Mouse (Mus musculus): ENCODE measurements around the gene Gm45753. TPM values are rescaled to one million over a fixed set of nuclear protein-coding genes. Genes with fewer than 3 reads are reported as not detected.
"Not testable (repeated sequence)": the region's sequence is repeated elsewhere in the genome, so short reads cannot be mapped to it uniquely, and the experiment has no call there.

Gm45753 gene
- polyA plus RNA-seq, 2 experiments = not detected

DNA sequence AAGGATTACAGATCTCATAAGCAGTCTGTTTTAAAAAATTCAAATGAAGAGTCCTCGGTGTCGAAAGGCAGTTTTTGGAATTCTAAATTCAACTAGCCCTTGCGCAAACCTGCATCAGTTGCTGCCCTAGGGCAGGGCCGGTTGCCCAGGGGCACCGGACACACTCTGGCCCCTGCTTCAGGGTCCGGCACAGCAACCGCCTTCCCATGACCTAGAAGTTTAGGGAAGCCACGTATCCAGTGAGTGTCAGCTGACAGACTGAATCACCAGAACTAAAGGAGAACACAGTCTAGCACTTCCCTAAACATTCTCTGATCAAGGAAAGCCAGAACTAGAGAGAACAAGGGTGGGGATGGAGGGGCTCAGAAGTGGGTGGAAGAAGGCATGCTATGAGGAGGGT is 25.2 kb upstream of the Gm45753 start:
- H3K27me3 ChIP-seq (ENCODE audit: control insufficient read depth, insufficient read depth, low read length) = no peaks in the 10 kb centered on the region
- no peak; the same call in 1 of the 2 replicates for ATAC-seq (ENCODE audit: low FRiP score, low read depth)
- H3K4me2 ChIP-seq (replicated peaks; ENCODE audit: low read depth, low read length, severe bottlenecking) = peak overlapping the region; percentile 81
- peak overlapping the region; percentile 66 for H3K9ac ChIP-seq (ENCODE audit: low read depth, low read length, severe bottlenecking)
- no peak for TF ChIP-seq POLR2A (IDR thresholded peaks at IDR 0.05; ENCODE audit: borderline replicate concordance, extremely low read depth, insufficient read depth, insufficient read length)
- no peak overlapping the region for H3K27ac ChIP-seq (replicated peaks; ENCODE audit: low read depth, low read length)
- WGBS = 2% methylated on average over 8 of the region's 8 CpGs
- DNase-seq (ENCODE audit: low spot score) = no peak
- peaks cover 4% of the 10 kb centered on the region; the same call in 1 of the 2 replicates for H3K4me1 ChIP-seq (ENCODE audit: control insufficient read depth, insufficient read depth, low read length)
- H3K36me3 ChIP-seq (ENCODE audit: control insufficient read depth, insufficient read depth, low read length) = no peaks in the 10 kb centered on the region
- peak overlapping the region; percentile 50 for H3K4me3 ChIP-seq (replicated peaks; ENCODE audit: low read length)
- no peaks in the 10 kb centered on the region for H3K9me3 ChIP-seq (ENCODE audit: control insufficient read depth, low read length)

DNA sequence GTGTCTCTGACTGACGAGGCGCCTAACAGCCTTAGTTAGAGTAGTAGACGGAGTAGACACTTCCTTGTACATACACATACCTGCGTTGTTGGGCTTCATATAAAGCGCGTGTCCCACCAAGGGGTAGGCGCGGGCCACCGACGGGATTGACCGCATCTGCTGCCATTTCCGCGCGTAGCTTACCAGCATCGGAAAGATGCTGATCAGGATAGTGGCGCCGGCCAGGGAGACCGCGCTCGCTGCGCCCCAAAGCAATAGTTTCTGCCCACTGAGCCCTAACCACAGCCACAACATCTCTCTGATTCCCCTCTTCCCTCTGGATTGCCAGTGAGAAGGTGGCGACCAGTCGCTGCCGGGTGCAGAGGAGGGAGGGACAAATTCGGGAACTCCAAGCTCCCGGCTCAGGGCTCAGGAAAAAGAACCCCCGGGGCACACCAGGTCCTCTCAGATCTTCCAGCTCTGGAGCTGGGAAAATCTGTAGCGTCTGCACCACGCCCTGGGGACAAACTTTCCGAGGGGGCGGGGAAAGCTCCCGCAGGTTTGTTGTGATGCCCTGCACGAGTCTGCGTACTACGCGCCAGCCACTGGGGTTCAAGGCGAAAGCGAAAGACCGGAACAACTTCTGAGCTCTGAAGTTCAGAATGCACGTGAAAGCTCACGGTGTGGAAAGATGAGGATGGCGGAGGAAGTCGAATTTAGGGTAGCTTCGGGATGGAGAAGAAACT is 24.6 kb upstream of the Gm45753 start, which contains the start of gene Cyp4v3:
Gene Cyp4v3, minus strand, starts transcription at position 532 of the 725 bp plus-strand sequence.
- Histone ChIP-seq H3K4me2 (replicated peaks; ENCODE audit: low read depth, low read length, severe bottlenecking) (peak within 1 kb of the TSS; percentile 81), H3K9ac (ENCODE audit: low read depth, low read length, severe bottlenecking) (peak within 1 kb of the TSS; percentile 66), H3K4me3 (replicated peaks; ENCODE audit: low read length) (peak within 1 kb of the TSS; percentile 50), H3K36me3 (ENCODE audit: control insufficient read depth, insufficient read depth, low read length) (no peaks in the 10 kb centered on the region), H3K27me3 (ENCODE audit: control insufficient read depth, insufficient read depth, low read length) (no peaks in the 10 kb centered on the region), H3K27ac (replicated peaks; ENCODE audit: low read depth, low read length) (no peak within 1 kb of the TSS), H3K9me3 (ENCODE audit: control insufficient read depth, low read length) (no peaks in the 10 kb centered on the region), H3K4me1 (ENCODE audit: control insufficient read depth, insufficient read depth, low read length) (peaks cover 4% of the 10 kb centered on the region; the same call in 1 of the 2 replicates)
- peak; percentile 63 for ATAC-seq (ENCODE audit: low FRiP score, low read depth)
- peak; percentile 66 for DNase-seq (ENCODE audit: low spot score)
- peak; percentile 25; the same call in 1 of the 2 replicates for TF ChIP-seq POLR2A (IDR thresholded peaks at IDR 0.05; ENCODE audit: borderline replicate concordance, extremely low read depth, insufficient read depth, insufficient read length)
- WGBS = 1% methylated on average over 41 of the region's 44 CpGs

DNA sequence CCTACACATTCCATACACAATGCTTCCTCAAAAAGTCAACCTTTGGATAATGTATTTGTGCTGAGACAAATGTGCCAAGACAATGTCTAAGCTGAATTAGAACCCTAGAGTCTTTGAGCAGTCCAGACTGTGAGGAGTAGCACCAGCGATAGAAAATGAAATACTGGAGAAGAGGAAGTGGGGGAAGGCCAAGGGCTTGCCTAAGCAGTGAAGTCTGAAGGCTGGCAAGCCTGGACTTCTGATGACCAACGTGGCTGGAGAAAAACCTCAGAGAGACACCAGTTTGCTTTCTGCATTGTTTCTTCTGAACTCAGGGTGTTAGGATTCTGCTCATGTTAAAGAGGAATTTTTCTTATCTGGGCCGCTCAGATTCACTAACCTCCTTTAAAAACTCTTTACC is 22.6 kb upstream of the Gm45753 start:
- H3K9ac ChIP-seq (ENCODE audit: low read depth, low read length, severe bottlenecking) = no peak overlapping the region
- H3K9me3 ChIP-seq (ENCODE audit: control insufficient read depth, low read length) = no peaks in the 10 kb centered on the region
- no peaks in the 10 kb centered on the region for H3K27me3 ChIP-seq (ENCODE audit: control insufficient read depth, insufficient read depth, low read length)
- ATAC-seq (ENCODE audit: low FRiP score, low read depth) (no peak), DNase-seq (ENCODE audit: low spot score) (no peak)
- no peak overlapping the region for H3K4me3 ChIP-seq (replicated peaks; ENCODE audit: low read length)
- WGBS = 71% methylated on average over 3 of the region's 3 CpGs
- H3K27ac ChIP-seq (replicated peaks; ENCODE audit: low read depth, low read length) = no peak overlapping the region
- TF ChIP-seq POLR2A (IDR thresholded peaks at IDR 0.05; ENCODE audit: borderline replicate concordance, extremely low read depth, insufficient read depth, insufficient read length) = no peak
- no peak overlapping the region for H3K4me2 ChIP-seq (replicated peaks; ENCODE audit: low read depth, low read length, severe bottlenecking)
- no peaks in the 10 kb centered on the region for H3K36me3 ChIP-seq (ENCODE audit: control insufficient read depth, insufficient read depth, low read length)
- H3K4me1 ChIP-seq (ENCODE audit: control insufficient read depth, insufficient read depth, low read length) = peaks cover 4% of the 10 kb centered on the region; the same call in 1 of the 2 replicates

DNA sequence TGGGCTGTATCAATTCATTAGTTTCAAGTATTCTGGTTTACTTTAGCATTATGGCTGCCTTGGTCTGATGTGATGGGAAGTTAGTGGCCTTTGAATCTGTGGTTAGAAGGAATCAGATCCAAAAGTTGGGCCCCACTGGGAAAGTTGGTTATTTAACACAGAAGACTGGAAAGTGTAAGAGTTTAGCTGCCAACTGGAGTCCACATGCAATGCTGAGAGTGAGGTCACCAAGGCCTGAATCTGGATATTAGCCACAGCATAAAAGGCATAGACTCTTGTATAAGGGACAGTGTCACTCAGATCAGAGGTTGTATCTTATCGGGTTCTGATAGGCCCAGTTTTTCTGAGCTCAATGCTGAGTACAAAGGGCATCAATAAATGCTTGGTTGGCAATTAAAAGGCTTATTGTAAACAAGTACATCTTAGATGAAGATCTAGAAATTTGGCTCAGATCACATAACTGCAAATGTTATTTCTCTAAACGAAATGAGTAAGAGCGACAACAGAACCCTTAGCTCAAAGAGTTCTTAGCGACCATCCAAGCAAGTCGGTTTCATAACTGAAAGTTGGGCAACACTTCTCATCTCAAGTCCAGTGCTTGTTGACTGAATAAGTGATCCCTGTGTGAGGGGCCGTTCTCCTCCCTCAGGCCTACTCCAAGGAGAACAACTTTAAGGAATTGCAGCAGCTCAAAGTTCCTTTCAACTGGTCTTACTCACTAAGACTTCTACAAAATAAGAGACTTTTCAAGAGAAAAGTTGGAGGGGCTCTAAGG is 21.1 kb upstream of the Gm45753 start:
- peaks cover 4% of the 10 kb centered on the region; the same call in 1 of the 2 replicates for H3K4me1 ChIP-seq (ENCODE audit: control insufficient read depth, insufficient read depth, low read length)
- no peak overlapping the region for H3K27ac ChIP-seq (replicated peaks; ENCODE audit: low read depth, low read length)
- no peak overlapping the region for H3K4me2 ChIP-seq (replicated peaks; ENCODE audit: low read depth, low read length, severe bottlenecking)
- ATAC-seq (ENCODE audit: low FRiP score, low read depth) (no peak), DNase-seq (ENCODE audit: low spot score) (no peak)
- 97% methylated on average over 6 of the region's 6 CpGs for WGBS
- H3K4me3 ChIP-seq (replicated peaks; ENCODE audit: low read length) = no peak overlapping the region
- no peak overlapping the region for H3K9ac ChIP-seq (ENCODE audit: low read depth, low read length, severe bottlenecking)
- no peak for TF ChIP-seq POLR2A (IDR thresholded peaks at IDR 0.05; ENCODE audit: borderline replicate concordance, extremely low read depth, insufficient read depth, insufficient read length)
- no peaks in the 10 kb centered on the region for H3K27me3 ChIP-seq (ENCODE audit: control insufficient read depth, insufficient read depth, low read length)
- H3K36me3 ChIP-seq (ENCODE audit: control insufficient read depth, insufficient read depth, low read length) = no peaks in the 10 kb centered on the region
- no peaks in the 10 kb centered on the region for H3K9me3 ChIP-seq (ENCODE audit: control insufficient read depth, low read length)

DNA sequence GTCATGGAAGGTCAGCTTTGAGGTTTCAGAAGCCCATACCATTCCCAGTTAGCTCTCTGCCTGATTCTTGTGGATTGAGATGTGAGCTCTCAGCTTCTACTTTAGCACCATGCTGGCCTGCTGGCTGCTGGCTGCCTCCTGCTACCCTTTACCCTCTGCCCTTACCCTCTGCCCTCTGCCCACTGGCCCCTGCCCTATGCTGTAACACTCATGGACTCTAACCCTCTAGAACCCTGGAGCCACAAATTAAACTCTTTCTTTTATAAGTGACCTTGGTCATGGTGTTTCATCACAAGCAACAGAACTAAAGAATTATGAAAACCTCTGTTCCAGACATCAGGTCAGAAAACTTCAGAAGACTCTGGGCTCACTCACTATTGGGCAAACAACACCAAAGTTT is 18.8 kb upstream of the Gm45753 start:
- not testable (repeated sequence) for H3K4me3 ChIP-seq (replicated peaks; ENCODE audit: low read length); H3K36me3 ChIP-seq (ENCODE audit: control insufficient read depth, insufficient read depth, low read length); ATAC-seq (ENCODE audit: low FRiP score, low read depth); H3K9me3 ChIP-seq (ENCODE audit: control insufficient read depth, low read length); H3K27me3 ChIP-seq (ENCODE audit: control insufficient read depth, insufficient read depth, low read length); H3K4me1 ChIP-seq (ENCODE audit: control insufficient read depth, insufficient read depth, low read length); H3K9ac ChIP-seq (ENCODE audit: low read depth, low read length, severe bottlenecking); DNase-seq (ENCODE audit: low spot score); H3K4me2 ChIP-seq (replicated peaks; ENCODE audit: low read depth, low read length, severe bottlenecking); H3K27ac ChIP-seq (replicated peaks; ENCODE audit: low read depth, low read length)
